Mouse (Mus musculus): ENCODE results near the gene C2cd4d.
A peak's percentile ranks its signal among the peaks of the same experiment; 100 is the strongest.

The C2cd4d gene

GRCm38 (mm10) chr3:94362138-94362537, at the start of gene C2cd4d:
Gene C2cd4d, plus strand, starts transcription at chr3:94362438.
- no peak for DNase-seq (ENCODE audit: low spot score in 2 of 2)

GRCm38 (mm10) chr3:94328681-94329080, 33.6 kb upstream of the C2cd4d start:
- DNase-seq (ENCODE audit: low spot score in 2 of 2), result no peak

- DNase-seq (ENCODE audit: low spot score in 2 of 2), result no peak
These were observed 27.8 kb upstream of the C2cd4d start for GRCm38 (mm10) chr3:94334442-94334841.

GRCm38 (mm10) chr3:94338522-94338921, 23.7 kb upstream of the C2cd4d start:
- no peak for DNase-seq (ENCODE audit: low spot score in 2 of 2)

GRCm38 (mm10) chr3:94341959-94342422, 20.2 kb upstream of the C2cd4d start, which contains the start of gene Them5:
Gene Them5, plus strand, starts transcription at chr3:94342099.
- DNase-seq (ENCODE audit: low spot score in 2 of 2), result no peak

GRCm38 (mm10) chr3:94342552-94342951, 19.7 kb upstream of the C2cd4d start:
- no peak for DNase-seq (ENCODE audit: low spot score in 2 of 2)

- DNase-seq (ENCODE audit: low spot score in 2 of 2), result no peak
These were observed 18.1 kb upstream of the C2cd4d start for GRCm38 (mm10) chr3:94344182-94344581.

- no peak for DNase-seq (ENCODE audit: low spot score in 2 of 2)
These were observed 17.3 kb upstream of the C2cd4d start for GRCm38 (mm10) chr3:94344897-94345296.

- DNase-seq (ENCODE audit: low spot score in 2 of 2), result no peak
These were observed 14.1 kb upstream of the C2cd4d start for GRCm38 (mm10) chr3:94348146-94348545.

GRCm38 (mm10) chr3:94360812-94361211, 1.4 kb upstream of the C2cd4d start:
- peak; percentile 55 to 62 for DNase-seq (ENCODE audit: low spot score in 2 of 2)

GRCm38 (mm10) chr3:94363291-94364153, 1.3 kb downstream of the C2cd4d start:
- peak; percentile 45 to 51 for DNase-seq (ENCODE audit: low spot score in 2 of 2)

GRCm38 (mm10) chr3:94364154-94364526, 1.9 kb downstream of the C2cd4d start:
- DNase-seq (ENCODE audit: low spot score in 2 of 2), result peak; percentile 34 to 37

- DNase-seq (ENCODE audit: low spot score in 2 of 2), result peak; percentile 84 to 89
These were observed 4.5 kb downstream of the C2cd4d start for GRCm38 (mm10) chr3:94366761-94367160.

GRCm38 (mm10) chr3:94367511-94367910, 5.3 kb downstream of the C2cd4d start:
- DNase-seq (ENCODE audit: low spot score in 2 of 2), result no peak

- no peak for DNase-seq (ENCODE audit: low spot score in 2 of 2)
These were observed 6.4 kb downstream of the C2cd4d start for GRCm38 (mm10) chr3:94368631-94369030.

- no peak for DNase-seq (ENCODE audit: low spot score in 2 of 2)
These were observed 7.5 kb downstream of the C2cd4d start for GRCm38 (mm10) chr3:94369709-94370108.

- peak; percentile 65 to 72 for DNase-seq (ENCODE audit: low spot score in 2 of 2)
These were observed 9.4 kb downstream of the C2cd4d start for GRCm38 (mm10) chr3:94371637-94372036.

GRCm38 (mm10) chr3:94372038-94372437, 9.8 kb downstream of the C2cd4d start:
- DNase-seq (ENCODE audit: low spot score in 2 of 2), result no peak

GRCm38 (mm10) chr3:94372641-94373040, 10.4 kb downstream of the C2cd4d start, which contains the start of gene Rorc:
Gene Rorc, plus strand, starts transcription at chr3:94372794.
- no peak for DNase-seq (ENCODE audit: low spot score in 2 of 2)

GRCm38 (mm10) chr3:94373090-94373489, 10.9 kb downstream of the C2cd4d start:
- DNase-seq (ENCODE audit: low spot score in 2 of 2), result peak; percentile 36 to 41

GRCm38 (mm10) chr3:94373597-94374011, 11.4 kb downstream of the C2cd4d start:
- DNase-seq (ENCODE audit: low spot score in 2 of 2), result no peak

GRCm38 (mm10) chr3:94374636-94375035, 12.4 kb downstream of the C2cd4d start:
- no peak for DNase-seq (ENCODE audit: low spot score in 2 of 2)

- no peak for DNase-seq (ENCODE audit: low spot score in 2 of 2)
These were observed 12.9 kb downstream of the C2cd4d start for GRCm38 (mm10) chr3:94375146-94375545.
